22 mouse cellular contexts compared by ENCODE assay signal in the genomic region with DNA sequence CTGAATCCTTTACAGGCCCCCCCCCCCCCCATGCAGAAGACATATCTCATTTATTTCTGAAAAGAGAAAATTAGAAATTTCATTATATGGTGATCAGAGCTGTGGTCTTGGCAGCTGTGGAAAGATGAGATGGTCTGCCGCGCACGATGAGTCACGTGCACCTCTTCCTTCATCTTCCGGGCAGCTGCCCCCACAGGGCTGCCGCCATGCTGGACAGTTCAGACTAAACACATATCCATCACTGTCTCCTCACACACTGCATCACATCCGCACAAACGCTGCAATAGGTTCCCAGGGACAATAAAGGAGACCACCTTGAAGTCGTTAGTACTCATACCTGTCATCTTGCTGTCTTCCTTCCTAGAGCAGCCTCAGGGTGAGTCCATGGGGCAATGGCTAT.
"Had no signal": no experiment of that assay in that cellular context is flagged by ENCODE, and none has a peak within 500 bp of the region (broad histone marks: within the 10 kb centered on the region; RNA-seq: fewer than 3 reads in every experiment).

No protein-coding gene starts in this region.

- H3K9ac ChIP-seq: heart, embryonic 12.5 days; hindbrain, embryonic 13.5 days; hindbrain, embryonic 15.5 days; kidney, embryonic 15.5 days; limb, embryonic 13.5 days; limb, embryonic 15.5 days had no signal

- H3K4me1 ChIP-seq: heart, embryonic 10.5 days; heart, embryonic 12.5 days; hindbrain, embryonic 13.5 days; hindbrain, embryonic 15.5 days had no signal

- H3K4me2 ChIP-seq: heart, embryonic 12.5 days; hindbrain, embryonic 13.5 days; hindbrain, embryonic 15.5 days; kidney, embryonic 15.5 days; limb, embryonic 13.5 days; limb, embryonic 15.5 days had no signal

- ATAC-seq: hindbrain, postnatal 0 days; intestine, embryonic 16.5 days had no signal

- H3K27ac ChIP-seq: heart, embryonic 10.5 days; hindbrain, embryonic 13.5 days; hindbrain, embryonic 15.5 days; hindbrain, postnatal 0 days; kidney, embryonic 15.5 days; kidney, postnatal 0 days; limb, embryonic 13.5 days; limb, embryonic 15.5 days had no signal

- H3K27me3 ChIP-seq: hindbrain, embryonic 13.5 days; hindbrain, embryonic 15.5 days; kidney, embryonic 15.5 days; limb, embryonic 13.5 days; limb, embryonic 15.5 days had no signal

- DNase-seq: gastrocnemius, adult 2 months; gastrocnemius, postnatal 10 days; gastrocnemius, postnatal 25 days; heart, postnatal 10 days; kidney, adult 11 months; kidney, adult 2 months; kidney, adult 9 months; kidney, postnatal 14 days; kidney, postnatal 36 days; layer of hippocampus, adult 9-11 months; layer of hippocampus, postnatal 36 days; left cerebral cortex, postnatal 4 days had no signal

- H3K36me3 ChIP-seq: heart, embryonic 10.5 days; heart, embryonic 12.5 days; hindbrain, embryonic 13.5 days; hindbrain, embryonic 15.5 days; kidney, embryonic 15.5 days; limb, embryonic 13.5 days; limb, embryonic 15.5 days had no signal

- H3K9me3 ChIP-seq: heart, embryonic 10.5 days; hindbrain, embryonic 13.5 days; hindbrain, embryonic 15.5 days; kidney, embryonic 15.5 days; limb, embryonic 13.5 days; limb, embryonic 15.5 days had no signal

- H3K4me3 ChIP-seq: gastrocnemius, adult 2 months; heart, embryonic 10.5 days; heart, embryonic 12.5 days; hindbrain, embryonic 13.5 days; hindbrain, embryonic 15.5 days; kidney, embryonic 15.5 days; limb, embryonic 13.5 days; limb, embryonic 15.5 days had no signal
